Mouse (Mus musculus) thymus, adult 2 months (tissue): ENCODE results near the gene Aebp2.

ENCODE experiments used
- CTCF ChIP-seq: fragments of 200-500 bp; IDR thresholded peaks from 2 replicates; pipeline ENCODE4 v1.5.1; 2012; ENCODE audit warnings: mild to moderate bottlenecking, control low read depth, low read length, moderate library complexity, borderline replicate concordance; ENCODE audit not compliant: control insufficient read depth, poor library complexity, insufficient read depth; ENCODE audit errors: extremely low read depth
- POLR2A ChIP-seq: fragments of 200-500 bp; IDR thresholded peaks from 2 replicates; pipeline ENCODE4 v1.6.1; 2012; ENCODE audit warnings: mild to moderate bottlenecking, low read length, control low read depth, moderate library complexity; ENCODE audit not compliant: control insufficient read depth, poor library complexity, insufficient read depth; ENCODE audit errors: extremely low read depth

- no peak for TF ChIP-seq CTCF
- TF ChIP-seq POLR2A: no peak
Measured at GRCm38 (mm10) chr6:140677960-140678359, 55.5 kb downstream of the Aebp2 start.
